Mouse (Mus musculus): ENCODE measurements at regions not wholly inside any gene's neighbourhood (a gene's known extent, or its start where the extent isn't known, plus 50 kb on each side); places are given as distances from the start of the nearest gene placed in this dataset.

DNA sequence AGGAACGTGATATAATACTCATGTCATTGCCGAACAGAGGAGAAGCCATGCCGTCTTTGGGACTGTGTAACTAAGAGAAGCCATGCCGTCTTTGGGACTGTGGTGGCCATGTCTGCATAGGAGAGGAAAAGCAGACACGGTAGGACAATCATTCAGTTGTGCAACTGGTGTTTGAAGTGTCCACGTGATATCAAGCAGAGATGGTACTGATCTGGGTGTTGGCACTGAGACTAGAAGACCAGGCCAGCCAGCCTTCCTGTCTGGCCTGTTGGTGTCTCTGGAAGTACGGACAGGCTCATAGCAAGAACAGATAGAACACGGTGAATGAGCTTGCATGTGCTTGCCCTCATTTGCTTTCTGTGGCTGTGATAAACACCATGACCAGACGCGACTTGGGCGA lies 175.7 kb downstream of the Slc38a4 start:
- TF ChIP-seq CTCF (IDR thresholded peaks at IDR 0.05; ENCODE audit: borderline replicate concordance, control insufficient read depth, extremely low read depth, insufficient read depth, low read length, poor library complexity) (no peak), POLR2A (IDR thresholded peaks at IDR 0.05; ENCODE audit: control insufficient read depth, extremely low read depth, insufficient read depth, low read length, poor library complexity) (no peak)
